Mouse (Mus musculus) induced T-regulatory cell, adult 2 months (primary cell): ENCODE measurements around the gene Slco1a5.
"Not testable (repeated sequence)": the region's sequence is repeated elsewhere in the genome, so short reads cannot be mapped to it uniquely, and the experiment has no call there.

Source experiments
- DNase-seq: peaks from one replicate; pipeline ENCODE4 v3.0.0-alpha.2; 2012; ENCODE audit warnings: low read depth

The Slco1a5 gene

DNA sequence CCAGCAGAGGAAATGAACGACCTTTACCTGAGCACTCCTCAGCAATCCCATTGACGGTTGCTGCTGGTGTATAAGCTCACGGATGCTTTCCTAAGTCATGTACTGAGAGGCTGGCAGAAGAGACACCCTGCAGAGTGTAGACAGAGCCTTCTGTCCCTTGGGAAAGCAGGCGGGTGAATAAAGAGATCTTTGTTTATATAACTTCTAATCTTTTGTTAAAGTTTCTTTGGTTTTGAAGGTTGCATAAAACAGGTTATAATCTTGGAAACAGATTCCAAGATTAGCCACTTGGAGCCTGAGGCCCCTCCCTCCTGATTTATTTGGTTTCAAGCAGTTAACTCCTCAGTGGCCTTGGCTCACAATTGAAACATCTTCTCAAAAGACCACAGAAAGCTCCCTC lies at the start of gene Slco1a5:
Gene Slco1a5 (minus strand): TSS at position 101 of the 400 bp plus-strand sequence.
- DNase-seq: no peak

DNA sequence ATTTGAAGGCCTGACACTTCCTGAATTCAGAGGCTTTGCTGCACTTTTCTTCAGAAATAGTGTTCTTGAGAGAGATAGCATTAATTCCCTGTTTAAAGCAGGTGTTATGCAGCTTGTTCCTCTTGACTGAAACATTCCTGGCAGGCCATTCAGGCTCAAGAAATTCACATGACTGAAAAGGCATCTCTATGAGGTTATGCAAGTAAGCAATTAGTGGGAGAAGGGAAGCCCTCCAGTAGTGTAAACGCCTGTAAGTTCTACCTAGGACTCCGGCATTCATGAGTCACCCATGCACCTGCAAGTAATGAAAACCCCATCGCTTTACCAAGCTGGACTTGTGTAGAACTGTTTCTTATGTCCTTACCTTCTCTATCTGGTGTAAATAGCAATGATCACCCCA lies 46.8 kb upstream of the Slco1a5 start:
- no peak for DNase-seq

DNA sequence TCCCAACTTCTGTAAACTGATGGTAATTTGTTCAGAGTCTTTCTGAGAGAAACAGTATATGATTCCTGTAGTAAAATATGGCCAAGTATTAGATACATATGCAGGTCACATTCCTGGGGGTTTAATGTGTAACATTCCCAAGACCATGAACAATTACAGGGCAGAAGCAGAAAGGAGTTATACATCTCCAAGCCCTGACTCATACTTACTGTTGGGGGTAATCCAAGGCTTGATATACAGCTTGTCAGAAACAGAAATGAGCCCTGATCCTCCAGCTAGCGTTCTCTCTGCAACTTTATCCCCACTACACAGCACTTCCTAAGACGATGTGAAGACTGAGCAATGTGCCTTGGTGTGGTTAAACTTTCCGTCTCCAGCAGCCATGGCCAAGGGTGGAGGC lies 44.8 kb upstream of the Slco1a5 start:
- no peak for DNase-seq

DNA sequence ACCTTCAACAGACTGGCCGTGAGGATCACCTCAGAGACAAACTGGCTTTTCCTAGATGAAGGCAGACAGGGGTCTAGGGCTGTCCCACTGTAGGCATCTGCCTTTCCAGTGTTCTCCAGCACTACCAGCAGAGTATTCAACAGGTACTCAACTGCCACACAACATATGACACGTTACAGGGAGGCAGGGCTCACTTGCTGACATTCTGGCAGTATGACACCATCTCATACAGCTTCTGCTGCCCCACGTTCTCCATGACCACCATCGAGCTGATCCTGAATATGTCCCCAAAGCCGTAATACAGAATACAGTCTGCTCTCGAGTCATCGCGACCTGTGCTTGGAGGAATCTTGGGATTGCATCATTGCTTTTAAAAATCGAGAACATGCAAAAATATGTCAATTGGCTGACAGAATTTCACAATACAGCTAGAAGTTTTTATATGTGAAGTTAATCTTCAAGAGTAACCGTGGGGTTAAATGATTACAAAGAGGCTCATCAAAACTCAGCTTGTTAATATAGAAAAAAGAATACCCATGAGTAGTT lies 43.8 kb upstream of the Slco1a5 start:
- no peak for DNase-seq

DNA sequence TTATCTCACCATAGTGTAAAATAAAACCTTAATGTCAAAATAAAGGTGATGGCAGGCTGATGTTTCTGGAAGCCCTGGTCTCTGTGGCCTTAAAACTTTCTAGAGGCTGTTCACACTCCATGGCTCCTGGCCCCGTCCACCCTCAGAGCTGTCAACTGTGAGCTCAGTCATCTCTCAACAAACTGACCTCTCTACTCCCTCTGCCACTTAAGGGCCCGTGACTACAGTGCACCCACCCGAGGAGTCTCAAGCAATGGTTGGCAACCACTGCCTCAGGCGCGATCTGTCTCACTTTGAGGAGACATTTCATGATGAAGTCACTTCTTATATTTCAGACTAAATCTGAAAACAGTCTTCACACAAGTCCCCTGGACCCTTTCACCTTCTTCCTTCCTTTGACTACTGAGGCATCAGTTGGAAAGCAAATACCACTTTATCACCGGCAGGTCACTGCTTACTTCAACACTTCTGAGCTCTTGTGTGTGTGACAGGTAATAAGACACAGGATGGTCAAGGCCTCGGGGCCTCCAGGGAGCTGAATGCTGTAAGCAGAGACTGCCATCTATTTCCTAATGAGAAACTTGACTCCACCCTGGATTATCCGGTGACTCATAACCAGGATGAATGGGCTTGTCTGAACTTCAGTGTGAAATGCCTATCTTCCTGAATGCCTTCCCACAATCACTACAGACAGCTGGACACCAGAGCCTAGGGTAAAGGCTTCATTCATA lies 43.1 kb upstream of the Slco1a5 start:
- no peak for DNase-seq

DNA sequence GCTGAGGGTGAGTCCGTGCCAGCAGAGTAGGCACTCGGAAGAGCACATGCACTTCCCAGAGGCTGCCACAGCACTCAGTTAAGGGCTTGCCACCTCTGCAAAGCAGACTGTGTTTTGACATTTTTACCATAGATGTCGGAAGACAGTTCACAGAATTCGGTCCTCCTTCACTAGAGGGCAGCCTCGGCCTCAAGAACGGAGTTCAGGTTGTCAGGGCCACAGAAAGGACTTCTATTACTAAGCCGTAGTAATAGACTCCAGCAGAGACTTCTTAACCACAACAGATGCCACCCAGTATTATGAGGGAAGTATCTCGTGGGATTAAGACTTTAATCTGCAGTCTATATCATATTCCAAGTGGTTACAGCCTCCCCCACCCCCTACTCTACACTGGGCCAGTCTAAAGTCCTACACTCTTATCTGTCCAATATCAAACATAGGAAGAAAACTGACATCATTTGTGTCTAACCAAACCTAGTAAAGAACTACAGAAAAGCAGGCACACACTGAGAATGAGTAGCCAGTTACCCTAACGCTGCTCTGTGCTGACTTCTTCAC lies 40.3 kb upstream of the Slco1a5 start:
- no peak for DNase-seq

DNA sequence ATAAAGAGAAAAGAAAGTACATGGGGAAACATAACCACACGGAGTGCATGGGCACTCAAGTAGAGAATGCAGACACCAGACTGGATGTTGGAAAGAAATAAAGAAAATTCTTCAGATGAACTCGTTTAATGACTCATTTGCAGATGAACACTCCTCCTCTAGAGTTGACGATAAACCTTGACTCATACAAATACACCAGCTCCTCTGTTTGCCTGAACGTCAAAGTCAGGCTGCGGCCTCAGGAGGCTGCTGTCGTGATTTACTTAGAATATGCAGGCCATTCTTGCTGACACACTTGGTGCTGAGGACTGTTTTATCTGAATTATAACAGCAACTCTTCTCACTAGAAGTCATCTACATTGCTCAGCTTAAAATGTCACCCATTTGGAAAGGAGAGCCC lies 39.3 kb upstream of the Slco1a5 start:
- no peak for DNase-seq

DNA sequence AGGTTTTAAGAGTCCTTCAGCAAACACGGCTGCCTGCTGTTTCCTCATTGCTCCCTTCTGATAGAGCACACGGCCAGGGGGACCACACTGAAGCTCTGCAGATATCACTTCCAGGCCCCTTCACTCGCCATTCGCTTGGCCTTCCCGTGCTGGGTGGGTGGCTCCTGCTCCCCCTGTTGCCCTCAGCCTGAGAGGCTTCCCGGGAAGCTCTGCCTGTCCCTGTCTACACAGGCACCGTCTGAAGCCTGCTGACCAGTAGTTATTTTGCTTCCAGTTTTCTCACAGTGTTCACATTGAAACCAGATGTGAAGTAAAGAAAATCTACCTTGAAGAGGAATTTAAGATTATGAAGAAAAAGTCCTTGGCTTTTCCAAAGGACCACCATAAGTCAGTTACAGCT lies 34.3 kb upstream of the Slco1a5 start:
- DNase-seq: no peak

DNA sequence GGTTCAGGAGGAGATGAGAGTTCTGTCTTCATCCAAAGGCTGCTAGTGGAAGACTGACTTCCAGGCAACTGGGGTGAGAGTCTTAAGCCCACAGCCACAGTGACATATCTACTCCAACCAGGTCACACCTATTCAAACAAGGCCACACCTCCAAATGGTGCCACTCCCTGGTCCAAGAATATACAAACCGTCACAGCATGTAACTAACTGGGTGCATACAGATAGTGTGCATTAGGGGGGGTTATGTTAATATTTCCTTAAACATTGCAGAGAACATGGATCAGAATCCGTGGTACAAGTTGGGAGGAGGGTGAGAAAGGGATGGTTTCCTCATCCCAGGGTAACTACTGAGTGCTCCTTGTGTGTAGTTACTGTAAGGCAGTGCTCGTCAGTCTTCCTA lies 29.3 kb upstream of the Slco1a5 start:
- DNase-seq: not testable (repeated sequence)

DNA sequence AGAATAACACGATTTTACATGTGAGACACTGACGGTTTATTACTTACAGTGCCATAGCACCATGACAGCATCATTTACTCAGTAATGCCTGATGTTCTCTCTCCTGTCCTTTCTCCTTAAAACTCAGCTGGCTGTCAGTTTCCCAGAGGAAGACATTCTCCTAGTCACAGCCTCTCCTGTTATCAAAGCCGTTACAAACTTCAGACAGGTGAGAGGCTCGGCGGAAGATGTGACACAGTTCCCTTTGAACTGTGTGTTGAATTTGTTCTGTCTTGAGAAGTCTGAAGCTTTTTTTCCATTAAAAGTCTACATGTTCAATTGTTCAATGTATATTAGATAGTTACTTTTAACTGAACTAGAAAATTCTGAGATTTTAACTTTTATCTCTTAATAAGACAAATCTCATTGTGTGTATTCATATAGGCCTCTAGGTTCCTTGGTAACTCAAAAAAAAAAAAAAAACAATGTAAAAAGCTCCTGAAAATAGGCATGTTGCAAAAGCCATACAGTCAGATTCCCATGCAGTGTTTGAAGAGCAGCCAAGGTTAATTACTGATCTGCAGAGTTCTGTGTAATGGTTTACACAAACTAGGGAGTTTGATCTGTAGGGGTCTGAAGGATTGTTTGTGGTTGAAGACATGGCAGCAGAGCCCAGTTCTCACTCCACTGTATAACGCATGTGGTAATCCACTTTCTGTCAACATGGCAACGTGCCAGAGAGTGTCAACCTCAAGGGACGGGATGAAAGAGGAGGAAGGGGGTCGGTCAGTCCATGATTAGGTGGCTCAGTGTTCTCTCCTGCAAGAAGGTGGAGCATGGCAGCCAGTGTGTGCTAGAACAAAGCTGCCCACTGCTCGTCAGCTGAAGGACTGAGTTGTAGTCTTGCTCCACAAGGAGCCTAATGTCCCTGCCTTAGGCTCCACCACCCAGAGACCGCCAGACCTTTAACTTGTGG lies 24.9 kb upstream of the Slco1a5 start:
- DNase-seq: no peak

DNA sequence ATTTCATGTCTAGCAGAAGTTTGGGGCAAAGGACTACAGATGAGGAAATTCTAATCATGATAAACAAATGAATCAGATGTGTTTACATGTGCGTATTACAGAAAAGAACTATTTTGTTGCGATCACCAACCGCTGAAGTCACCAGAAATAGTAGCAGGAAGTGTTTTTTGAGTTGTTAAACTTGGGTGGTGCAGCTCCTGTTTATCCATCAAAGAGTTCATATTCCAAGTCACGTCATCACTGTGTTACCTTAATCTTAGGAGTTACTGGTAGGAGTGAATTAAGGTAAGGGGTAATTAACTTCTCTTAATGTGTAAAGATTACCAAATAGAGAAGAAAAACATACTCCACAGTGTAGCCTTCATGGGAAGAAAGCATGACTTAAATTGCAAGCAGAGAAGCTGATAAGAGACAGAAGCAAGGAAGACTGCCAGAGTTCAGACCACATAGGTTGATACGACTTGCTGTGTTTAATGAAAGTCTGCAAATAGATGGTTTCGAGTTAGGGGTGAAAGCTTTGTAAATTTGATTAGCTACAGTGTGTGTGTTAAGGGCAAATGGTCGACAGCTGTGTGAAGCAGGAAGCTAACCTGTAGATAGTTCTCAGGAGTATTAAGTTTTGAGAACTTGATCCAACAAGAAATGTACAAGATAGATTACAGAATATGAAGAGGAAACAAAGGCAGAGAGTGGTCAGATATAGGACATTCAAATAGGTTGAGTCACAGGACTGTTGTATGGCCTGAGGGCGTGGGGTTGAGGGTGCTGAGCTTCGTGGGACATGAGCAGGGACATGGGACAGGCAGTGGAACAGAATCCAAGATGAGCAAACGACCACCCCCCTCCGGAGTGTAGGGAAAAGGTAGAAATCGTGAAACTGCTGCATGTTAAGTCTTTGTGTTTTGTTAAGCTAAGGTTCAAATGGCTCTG lies 23.7 kb upstream of the Slco1a5 start:
- DNase-seq: peak; percentile 57

DNA sequence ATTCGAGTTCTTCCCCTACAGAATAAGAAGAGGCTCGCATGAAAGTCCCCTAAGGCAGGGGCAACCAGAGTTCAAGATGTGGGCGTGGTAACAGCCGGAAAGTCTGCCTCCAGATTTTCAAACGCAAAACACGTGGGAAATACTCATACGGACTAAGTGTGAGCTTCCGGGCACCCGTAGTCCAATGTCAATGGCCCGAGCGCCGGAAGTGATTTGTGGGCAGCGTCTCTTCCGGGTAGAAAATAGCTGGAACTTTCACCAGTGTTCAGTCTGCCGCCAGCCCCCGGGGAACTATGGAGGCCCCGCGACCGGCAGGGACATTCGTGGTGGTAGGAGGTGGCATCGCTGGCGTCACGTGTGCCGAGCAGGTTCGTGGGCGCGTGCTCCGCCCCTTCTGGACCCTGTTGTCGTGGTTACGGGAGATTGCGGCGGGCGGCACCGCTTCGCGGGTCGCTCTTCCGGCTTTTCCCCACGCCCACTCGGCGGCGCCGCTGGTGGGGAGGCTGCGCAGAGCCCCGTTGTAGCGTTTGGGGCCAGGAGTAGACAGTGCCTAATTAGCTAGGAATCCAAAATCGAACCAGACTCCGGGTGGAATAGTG lies 22.8 kb upstream of the Slco1a5 start, which contains the start of gene Pyroxd1:
Gene Pyroxd1 (plus strand): TSS at position 215 of the 599 bp plus-strand sequence.
- peak; percentile 94 for DNase-seq

DNA sequence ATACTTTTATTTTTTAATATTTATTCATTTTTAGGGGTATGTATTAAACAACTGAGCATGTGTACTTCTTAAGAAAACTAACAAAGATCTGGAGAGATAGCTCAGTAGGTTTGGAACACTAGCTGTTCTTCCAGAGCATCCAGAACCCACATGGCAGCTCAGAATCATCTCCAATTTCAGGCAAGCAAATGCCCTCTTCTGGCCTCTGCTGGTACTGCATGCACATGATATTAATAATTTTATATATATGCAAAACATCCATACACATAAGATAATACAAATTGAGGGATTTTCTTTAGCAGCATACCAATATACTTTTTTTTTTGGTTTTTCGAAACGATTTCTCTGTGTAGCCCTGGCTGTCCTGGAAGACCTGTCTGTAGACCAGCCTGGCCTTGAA lies 20.8 kb upstream of the Slco1a5 start:
- DNase-seq: peak; percentile 79

DNA sequence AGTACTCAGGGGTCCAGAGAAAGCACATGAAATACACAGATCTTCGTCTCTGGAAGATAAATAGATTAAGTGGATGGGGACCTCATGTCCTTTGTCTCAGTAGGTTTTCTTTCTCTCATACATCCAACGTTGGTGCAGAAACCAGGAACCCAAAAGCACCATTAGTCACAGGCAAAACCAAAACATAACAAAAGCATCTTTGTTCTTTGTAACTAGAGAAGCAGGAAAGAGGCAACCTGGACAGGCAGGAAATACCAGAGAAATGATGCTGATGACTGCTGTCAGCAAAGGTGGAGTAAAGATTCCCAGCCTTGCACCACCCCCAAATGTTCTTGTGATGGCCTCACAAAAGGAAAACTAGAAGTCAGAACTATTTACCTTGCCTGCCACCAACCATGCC lies 16.8 kb upstream of the Slco1a5 start:
- no peak for DNase-seq

DNA sequence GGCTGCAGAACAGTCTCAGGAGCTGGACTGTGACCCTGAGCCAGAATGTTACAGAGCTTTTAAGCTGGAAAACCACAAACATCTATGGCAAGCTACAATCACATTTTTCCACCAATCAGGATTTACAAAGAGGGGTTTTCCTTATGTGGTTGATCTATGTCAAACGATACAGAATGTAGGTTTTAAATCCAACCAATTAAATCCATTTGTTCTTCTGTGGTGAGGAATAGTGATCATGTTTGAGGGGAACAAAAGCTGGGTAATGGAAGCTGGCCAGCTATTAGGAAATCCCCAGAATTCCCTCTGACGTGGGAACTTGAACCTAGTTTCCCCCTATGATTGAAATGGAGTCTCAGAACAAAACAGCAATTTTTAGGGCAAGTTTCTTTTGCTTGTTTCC lies 16.2 kb upstream of the Slco1a5 start:
- no peak for DNase-seq

DNA sequence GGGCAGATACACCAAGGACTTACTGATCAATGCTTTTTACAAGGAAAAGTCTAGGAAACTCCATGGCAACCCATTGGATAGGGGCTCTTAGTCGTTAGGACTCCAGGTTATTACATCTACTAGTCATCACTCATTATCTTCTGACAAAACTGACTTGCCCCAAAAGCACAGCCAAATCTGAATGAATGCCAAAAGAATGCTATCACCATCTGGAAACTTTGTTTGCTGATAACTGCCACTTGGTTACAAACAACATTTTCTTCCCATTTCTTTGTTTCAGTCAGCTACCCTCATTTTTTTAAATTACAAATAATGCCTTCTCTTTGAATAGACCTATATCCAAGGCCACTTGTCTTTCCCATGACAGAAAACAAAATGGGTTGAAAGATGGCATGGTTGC lies 6.4 kb upstream of the Slco1a5 start:
- no peak for DNase-seq

DNA sequence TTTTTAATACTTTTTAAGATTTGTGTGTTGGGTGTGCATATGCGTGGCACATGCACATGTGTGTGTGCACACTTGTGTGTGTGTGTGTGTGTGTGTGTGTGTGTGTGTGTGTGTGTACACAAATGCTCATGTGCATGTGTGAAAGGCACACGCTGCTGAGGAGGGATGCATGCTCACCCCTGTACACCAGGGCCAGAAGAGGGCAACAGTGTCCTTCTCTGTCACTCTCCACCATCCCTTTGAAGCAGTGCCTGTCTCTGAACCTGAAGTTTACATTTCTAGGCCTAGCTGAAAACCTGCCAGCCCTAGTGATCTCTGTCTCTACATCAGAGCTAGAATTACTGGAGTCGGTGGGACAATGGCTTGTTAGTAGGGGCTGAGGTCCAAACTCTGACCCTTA lies 3.8 kb upstream of the Slco1a5 start:
- no peak for DNase-seq

DNA sequence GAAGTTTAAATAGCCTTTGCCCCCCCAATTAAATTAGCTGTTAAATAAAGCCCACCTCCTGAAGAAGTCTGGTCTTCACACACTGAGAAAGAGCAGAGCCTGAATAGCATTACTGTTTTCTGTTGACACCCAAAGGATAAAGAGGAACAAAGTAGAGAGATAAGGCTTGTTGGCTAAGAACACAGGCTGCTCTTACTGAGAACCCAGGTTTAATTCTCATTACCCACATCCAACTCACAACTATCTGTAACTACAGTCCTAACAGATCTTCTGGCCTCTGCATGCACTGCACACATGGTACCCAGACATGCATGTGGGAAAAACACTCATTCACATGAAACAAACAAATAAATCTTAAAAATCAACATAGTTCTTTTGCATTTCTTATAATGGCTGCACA lies 5.7 kb downstream of the Slco1a5 start:
- DNase-seq: no peak

DNA sequence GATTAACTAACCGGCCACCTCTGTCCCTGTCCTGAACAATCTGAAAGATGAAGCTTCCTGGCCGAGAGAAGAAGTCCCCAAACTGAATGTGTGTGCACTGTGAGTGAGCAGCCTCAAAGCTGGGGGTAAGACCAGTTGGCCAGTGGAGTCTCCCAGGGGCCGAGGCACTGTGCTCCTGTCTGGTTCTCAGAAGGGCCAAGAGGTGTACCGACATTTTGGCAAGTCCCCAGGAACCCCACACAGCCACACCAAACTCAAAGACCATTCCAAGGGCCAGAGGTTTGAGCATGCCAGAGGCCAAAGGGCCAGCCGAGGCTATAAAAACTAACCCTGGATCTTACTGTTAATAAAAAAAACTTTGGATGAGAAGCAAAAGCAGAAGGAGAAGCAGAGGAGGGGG lies 8.5 kb downstream of the Slco1a5 start:
- no peak for DNase-seq

DNA sequence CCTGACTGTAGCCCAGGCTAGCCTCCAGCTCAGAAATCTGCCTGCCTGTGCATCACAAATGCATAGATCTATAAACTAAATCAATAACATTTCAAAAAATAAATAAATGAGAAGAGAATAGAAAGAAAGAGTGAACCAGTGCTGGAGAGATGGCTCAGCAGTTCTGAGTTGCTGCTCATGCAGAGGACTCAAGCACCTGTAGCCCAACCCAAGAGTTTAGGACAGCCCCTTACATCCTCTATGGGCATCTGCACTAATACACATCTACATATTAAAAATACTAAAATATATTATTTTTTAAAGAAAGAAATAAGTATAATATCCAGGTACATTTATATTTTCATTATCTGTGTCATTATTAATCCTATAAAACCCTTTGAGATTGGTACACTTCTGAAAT lies 17.7 kb downstream of the Slco1a5 start:
- no peak for DNase-seq

DNA sequence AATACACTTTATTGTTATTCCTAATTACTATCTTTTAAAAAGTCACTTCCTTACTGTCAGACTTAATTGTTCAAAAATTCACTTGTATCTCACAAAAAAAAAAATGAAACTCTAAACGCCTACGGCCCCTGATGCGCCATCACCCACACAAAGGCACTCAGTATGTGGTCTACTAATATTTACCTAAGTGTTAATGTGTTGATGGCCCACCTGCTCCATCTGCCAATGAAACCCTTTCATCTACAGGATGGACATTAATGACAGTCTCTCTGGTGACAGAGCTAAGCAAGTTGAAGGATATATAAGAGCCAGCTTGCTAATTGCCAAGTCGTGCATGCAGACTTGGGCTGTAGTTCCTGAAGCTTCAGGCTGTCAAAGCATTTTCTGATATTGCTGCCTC lies 24.7 kb downstream of the Slco1a5 start, which contains the start of gene Iapp:
Gene Iapp (plus strand): TSS at position 326 of the 400 bp plus-strand sequence.
- no peak for DNase-seq
